Mouse (Mus musculus) lung, embryonic 14.5 days (tissue): ENCODE measurements around the gene Tspoap1. TPM values are rescaled to one million over a fixed set of nuclear protein-coding genes. Genes with fewer than 3 reads are reported as not detected.

Experiments used
- ATAC-seq: fragments of 200-750 bp; cut with Nextera tagmentation; 2 replicates; pipeline ENCODE4 v1.8.0; 2017; ENCODE audit warnings: mild to moderate bottlenecking, moderate TSS enrichment, moderate library complexity; ENCODE audit not compliant: insufficient read depth
- DNase-seq: peaks from one replicate; pipeline ENCODE4 v3.0.0-alpha.2; 2015
- H3K27ac ChIP-seq: fragments of 300-500 bp; sonication (generic); 2 replicates; pipeline ENCODE4 v1.5.1; 2014; ENCODE audit warnings: low read depth, mild to moderate bottlenecking, moderate library complexity
- H3K27me3 ChIP-seq: fragments of 300-500 bp; sonication (generic); 2 replicates; pipeline ENCODE4 v1.6.1; 2014; ENCODE audit warnings: low read length, control low read depth; ENCODE audit not compliant: insufficient read depth
- H3K36me3 ChIP-seq: fragments of 300-500 bp; sonication (generic); 2 replicates; pipeline ENCODE4 v1.6.1; 2014; ENCODE audit warnings: control low read depth; ENCODE audit not compliant: insufficient read depth
- H3K4me1 ChIP-seq: fragments of 300-500 bp; sonication (generic); 2 replicates; pipeline ENCODE4 v1.6.1; 2014; ENCODE audit warnings: antibody characterized with exemption, control low read depth; ENCODE audit not compliant: insufficient read depth
- H3K4me2 ChIP-seq: fragments of 300-500 bp; sonication (generic); 2 replicates; pipeline ENCODE4 v1.6.1; 2014; ENCODE audit warnings: mild to moderate bottlenecking
- H3K4me3 ChIP-seq: fragments of 300-500 bp; sonication (generic); 2 replicates; pipeline ENCODE4 v1.5.1; 2014; ENCODE audit warnings: low read depth, low read length
- H3K9ac ChIP-seq: fragments of 300-500 bp; sonication (generic); 2 replicates; pipeline ENCODE4 v1.6.1; 2014
- H3K9me3 ChIP-seq: fragments of 300-500 bp; sonication (generic); 2 replicates; pipeline ENCODE4 v1.6.1; 2016; ENCODE audit warnings: low read depth, low read length, control low read depth
- CTCF ChIP-seq: IDR thresholded peaks from 2 replicates; pipeline ENCODE4 v1.5.1; 2016; ENCODE audit warnings: antibody characterized with exemption, low read depth
- WGBS: fragments of 180-500 bp; shearing (Covaris S2); extraction: QIAGEN DNeasy Blood & Tissue Kit; methylation state at CpG from one replicate; pipeline ENCODE4 v1.1.7; 2014; 5-methylcytosine and 5-hydroxymethylcytosine counted together
- polyA plus RNA-seq: library from polyadenylated mRNA; unstranded; fragments of >200 nt; fragmentation: Nextera tagmentation; extraction: Ambion mirVana; gene quantifications from 2 replicates; pipeline ENCODE4 v1.2.1, GENCODE M21; 2014

The Tspoap1 gene
- polyA plus RNA-seq, 1 experiment from 2014 or later = 2.5 TPM

GRCm38 (mm10) chr11:87730652-87731310, 29.6 kb upstream of the Tspoap1 start:
- ATAC-seq = no peak
- 72% methylated on average over 10 of the region's 10 CpGs for WGBS
- no peak for DNase-seq

GRCm38 (mm10) chr11:87734346-87734745, 26.0 kb upstream of the Tspoap1 start:
- TF ChIP-seq CTCF = no peak
- Histone ChIP-seq H3K27ac (no peak overlapping the region), H3K27me3 (no peaks in the 10 kb centered on the region), H3K9ac (no peak overlapping the region; the same call in 1 of the 2 replicates), H3K4me3 (no peak overlapping the region), H3K4me2 (peak overlapping the region; percentile 40; the same call in 1 of the 2 replicates), H3K9me3 (no peaks in the 10 kb centered on the region), H3K36me3 (peaks cover 10% of the 10 kb centered on the region), H3K4me1 (peaks cover 11% of the 10 kb centered on the region; the same call in 1 of the 2 replicates)
- ATAC-seq (no peak), DNase-seq (no peak)
- 56% methylated on average over 5 of the region's 5 CpGs for WGBS

More at GRCm38 (mm10) chr11:87730652-87731310, 29.6 kb upstream of the Tspoap1 start:
- no peaks in the 10 kb centered on the region for H3K9me3 ChIP-seq
- peaks cover 8% of the 10 kb centered on the region for H3K36me3 ChIP-seq
- H3K27me3 ChIP-seq = no peaks in the 10 kb centered on the region
- H3K9ac ChIP-seq = no peak overlapping the region
- no peak overlapping the region for H3K27ac ChIP-seq
- no peak overlapping the region for H3K4me2 ChIP-seq
- no peak for TF ChIP-seq CTCF
- no peak overlapping the region for H3K4me3 ChIP-seq
- H3K4me1 ChIP-seq = peaks cover 10% of the 10 kb centered on the region

GRCm38 (mm10) chr11:87735691-87736090, 24.6 kb upstream of the Tspoap1 start:
- ATAC-seq (no peak), DNase-seq (no peak)
- TF ChIP-seq CTCF = no peak
- Histone ChIP-seq H3K36me3 (peaks cover 22% of the 10 kb centered on the region), H3K4me1 (peaks cover 11% of the 10 kb centered on the region; the same call in 1 of the 2 replicates), H3K9me3 (no peaks in the 10 kb centered on the region), H3K9ac (no peak overlapping the region), H3K27me3 (no peaks in the 10 kb centered on the region), H3K4me3 (no peak overlapping the region), H3K4me2 (peak overlapping the region; percentile 90), H3K27ac (peak overlapping the region; percentile 96)
- 49% methylated on average over 6 of the region's 6 CpGs for WGBS

GRCm38 (mm10) chr11:87736647-87737134, 23.6 kb upstream of the Tspoap1 start:
- TF ChIP-seq CTCF = no peak
- peak overlapping the region; percentile 96 for H3K27ac ChIP-seq
- peak; percentile 85 for DNase-seq
- ATAC-seq = peak; percentile 79
- peak overlapping the region; percentile 78 for H3K4me3 ChIP-seq
- peaks cover 11% of the 10 kb centered on the region; the same call in 1 of the 2 replicates for H3K4me1 ChIP-seq
- H3K36me3 ChIP-seq = peaks cover 30% of the 10 kb centered on the region
- no peaks in the 10 kb centered on the region for H3K27me3 ChIP-seq
- peak overlapping the region; percentile 84 for H3K9ac ChIP-seq
- peak overlapping the region; percentile 90 for H3K4me2 ChIP-seq
- 2% methylated on average over 31 of the region's 31 CpGs for WGBS
- H3K9me3 ChIP-seq = no peaks in the 10 kb centered on the region

DNA sequence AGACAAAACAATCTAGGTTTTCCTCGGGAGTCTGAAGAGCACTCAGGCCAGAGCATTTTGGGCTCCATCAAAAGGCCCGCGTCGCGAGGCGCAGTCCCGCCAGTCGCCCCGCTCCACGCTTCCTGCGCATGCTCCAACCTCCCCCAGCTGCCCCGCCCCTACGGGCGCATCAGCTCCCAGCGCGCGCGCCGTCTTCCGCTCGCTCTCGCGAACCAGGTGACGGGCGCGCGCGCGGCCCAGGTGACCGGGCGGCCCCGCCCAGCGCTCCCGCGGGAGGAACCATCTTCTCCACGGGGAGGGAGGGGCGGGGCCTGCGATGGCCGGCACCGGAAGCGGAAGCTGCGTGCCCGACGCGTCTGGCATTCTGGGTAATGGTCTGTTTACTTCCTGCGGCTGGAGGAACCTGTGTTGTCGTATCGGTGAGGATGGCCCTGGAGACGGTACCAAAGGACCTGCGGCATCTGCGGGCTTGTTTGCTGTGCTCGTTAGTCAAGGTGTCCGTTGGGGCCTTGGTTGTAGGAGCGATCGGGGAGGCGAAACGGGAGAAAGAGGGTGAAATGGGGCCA, 23.1 kb upstream of the Tspoap1 start, which contains the start of gene Supt4a:
Gene Supt4a, plus strand, starts transcription at position 378 of the 566 bp plus-strand sequence.
- no peaks in the 10 kb centered on the region for H3K27me3 ChIP-seq
- peaks cover 11% of the 10 kb centered on the region; the same call in 1 of the 2 replicates for H3K4me1 ChIP-seq
- peaks cover 32% of the 10 kb centered on the region for H3K36me3 ChIP-seq
- DNase-seq = peak; percentile 99
- peak within 1 kb of the TSS; percentile 90 for H3K4me2 ChIP-seq
- H3K27ac ChIP-seq = peak within 1 kb of the TSS; percentile 96
- peak; percentile 93 for ATAC-seq
- peak within 1 kb of the TSS; percentile 78 for H3K4me3 ChIP-seq
- under 1% methylated on average over 56 of the region's 57 CpGs for WGBS
- H3K9me3 ChIP-seq = no peaks in the 10 kb centered on the region
- H3K9ac ChIP-seq = peak within 1 kb of the TSS; percentile 84
- TF ChIP-seq CTCF = no peak

DNA sequence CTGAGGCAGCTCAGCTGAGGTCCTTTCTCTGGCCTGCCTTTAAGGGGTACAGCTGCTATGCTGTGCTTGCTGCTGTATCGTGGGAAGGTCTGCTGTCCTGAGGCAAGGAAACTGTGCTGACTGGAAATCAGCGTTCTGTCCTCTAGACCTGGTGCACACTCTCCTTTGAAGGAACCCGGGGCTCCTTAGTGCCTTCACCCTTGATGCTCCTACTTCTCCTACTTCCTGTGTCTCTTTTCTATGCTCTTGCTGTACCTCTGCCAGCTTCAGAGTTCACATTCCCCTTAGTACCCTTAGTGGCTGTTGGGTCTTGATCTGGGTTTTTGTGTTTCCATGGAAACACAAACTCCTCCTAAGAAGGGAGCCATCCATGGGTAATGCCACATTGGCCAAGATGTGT, 16.6 kb upstream of the Tspoap1 start:
- H3K4me1 ChIP-seq = no peaks in the 10 kb centered on the region
- no peaks in the 10 kb centered on the region for H3K9me3 ChIP-seq
- no peak for TF ChIP-seq CTCF
- peaks cover 54% of the 10 kb centered on the region for H3K36me3 ChIP-seq
- H3K4me3 ChIP-seq = no peak overlapping the region
- no peak overlapping the region for H3K9ac ChIP-seq
- 95% methylated on average over 3 of the region's 3 CpGs for WGBS
- DNase-seq (no peak), ATAC-seq (no peak)
- no peak overlapping the region for H3K27ac ChIP-seq
- H3K4me2 ChIP-seq = no peak overlapping the region
- H3K27me3 ChIP-seq = no peaks in the 10 kb centered on the region

GRCm38 (mm10) chr11:87744964-87745363, 15.4 kb upstream of the Tspoap1 start:
- Histone ChIP-seq H3K36me3 (peaks cover 46% of the 10 kb centered on the region), H3K9me3 (no peaks in the 10 kb centered on the region), H3K4me1 (no peaks in the 10 kb centered on the region), H3K9ac (no peak overlapping the region), H3K4me3 (no peak overlapping the region), H3K27me3 (no peaks in the 10 kb centered on the region), H3K27ac (no peak overlapping the region), H3K4me2 (no peak overlapping the region)
- 77% methylated on average over 4 of the region's 4 CpGs for WGBS
- DNase-seq = no peak
- no peak for ATAC-seq
- no peak for TF ChIP-seq CTCF
